Mouse (Mus musculus): ENCODE results near the gene Tspoap1.

GRCm38 (mm10) chr11:87808236-87808635, 47.9 kb downstream of the Tspoap1 start:
- TF ChIP-seq CTCF (IDR thresholded peaks at IDR 0.05; ENCODE audit: borderline replicate concordance, insufficient read depth, low read depth, low read length) (no peak), POLR2A (IDR thresholded peaks at IDR 0.05; ENCODE audit: borderline replicate concordance, insufficient read depth, low read length) (no peak)

Data from cerebellum, adult 2 months (tissue).